Mouse (Mus musculus): ENCODE data around the gene Plin4.

- TF ChIP-seq POLR2A (IDR thresholded peaks at IDR 0.05; ENCODE audit: low read depth, low read length) (no peak), CTCF (IDR thresholded peaks at IDR 0.05; ENCODE audit: extremely low read depth, insufficient read length, insufficient replicate concordance, low read depth, low read length) (no peak)
These were observed 8.8 kb downstream of the Plin4 start for GRCm38 (mm10) chr17:56100811-56101210.

All from small intestine, adult 2 months (tissue).